Mouse (Mus musculus) C2C12 (cell line): ENCODE data around the gene Hectd3. TPM values are rescaled to one million over a fixed set of nuclear protein-coding genes. Genes with fewer than 3 reads are reported as not detected.

Experiments
- H3K27me3 ChIP-seq: one replicate; pipeline ENCODE4 v1.6.1; 2011; ENCODE audit not compliant: control insufficient read depth, insufficient read depth, insufficient read length
- H3K36me3 ChIP-seq: one replicate; pipeline ENCODE4 v1.6.1; 2011; ENCODE audit not compliant: control insufficient read depth, insufficient read depth
- H3K4me3 ChIP-seq: one replicate; pipeline ENCODE4 v1.5.1; 2011; ENCODE audit warnings: mild to moderate bottlenecking, control low read depth; ENCODE audit not compliant: poor library complexity, insufficient read depth, severe bottlenecking
- H3K79me2 ChIP-seq: one replicate; pipeline ENCODE4 v1.6.1; 2011; ENCODE audit not compliant: control insufficient read depth, insufficient read depth
- H3K79me3 ChIP-seq: one replicate; pipeline ENCODE4 v1.6.1; 2011; ENCODE audit warnings: low read depth, control low read depth
- H3ac ChIP-seq: one replicate; pipeline ENCODE3; 2011; ENCODE audit warnings: low read depth; ENCODE audit not compliant: control insufficient read depth, insufficient read length
- CEBPB ChIP-seq: IDR thresholded peaks from one replicate; pipeline ENCODE4 v1.6.1; 2011; ENCODE audit warnings: low read depth, mild to moderate bottlenecking, control low read depth, moderate library complexity
- CTCF ChIP-seq: IDR thresholded peaks from one replicate; pipeline ENCODE4 v1.5.1; 2011; ENCODE audit not compliant: control insufficient read depth, insufficient read depth, insufficient read length
- FOSL1 ChIP-seq: IDR thresholded peaks from one replicate; pipeline ENCODE4 v1.8.0; 2011; ENCODE audit warnings: mild to moderate bottlenecking, low read length; ENCODE audit not compliant: poor library complexity, insufficient read depth, severe bottlenecking
- MAX ChIP-seq: IDR thresholded peaks from one replicate; pipeline ENCODE4 v1.6.1; 2011; ENCODE audit warnings: mild to moderate bottlenecking, control low read depth
- MYOD1 ChIP-seq: IDR thresholded peaks from one replicate; pipeline ENCODE4 v1.6.1; 2011; ENCODE audit warnings: low read depth; ENCODE audit not compliant: control insufficient read depth, insufficient read length
- MYOG ChIP-seq: IDR thresholded peaks from one replicate; pipeline ENCODE4 v1.6.1; 2011; ENCODE audit not compliant: control insufficient read depth, insufficient read length; ENCODE audit errors: extremely low read depth
- USF1 ChIP-seq: IDR thresholded peaks from one replicate; pipeline ENCODE4 v1.6.1; 2011; ENCODE audit warnings: low read depth, mild to moderate bottlenecking, control low read depth, moderate library complexity
- polyA plus RNA-seq: library from polyadenylated mRNA; unstranded; fragments of >200 nt; fragmentation: generic; extraction: Trizol; gene quantifications from one replicate; pipeline ENCODE4 v1.2.1, GENCODE M21; 2012; ENCODE audit warnings: missing spikeins

The Hectd3 gene
- polyA plus RNA-seq, 1 experiment: 13.3 TPM

GRCm38 (mm10) chr4:117019206-117020134, 24.4 kb downstream of the Hectd3 start, which contains the start of gene Eif2b3:
TSS of gene Eif2b3 (plus strand) at chr4:117019402.
- Histone ChIP-seq H3ac (peak within 1 kb of the TSS; percentile 79), H3K27me3 (no peaks in the 10 kb centered on the region), H3K4me3 (peak within 1 kb of the TSS; percentile 65), H3K36me3 (peaks cover 21% of the 10 kb centered on the region), H3K79me3 (peaks cover 15% of the 10 kb centered on the region), H3K79me2 (peaks cover 38% of the 10 kb centered on the region)
- peak; percentile 82 for TF ChIP-seq MAX
- no peak for TF ChIP-seq MYOG
- peak; percentile 14 for TF ChIP-seq CEBPB

- peaks cover 55% of the 10 kb centered on the region for H3K79me2 ChIP-seq
- no peaks in the 10 kb centered on the region for H3K27me3 ChIP-seq
- no peak overlapping the region for H3K4me3 ChIP-seq
- H3ac ChIP-seq: no peak overlapping the region
- TF ChIP-seq MAX (no peak), MYOD1 (no peak), MYOG (no peak), CTCF (no peak), CEBPB (no peak), FOSL1 (no peak), USF1 (no peak)
- H3K79me3 ChIP-seq: peaks cover 15% of the 10 kb centered on the region
- H3K36me3 ChIP-seq: peaks cover 40% of the 10 kb centered on the region
These were observed 28.4 kb downstream of the Hectd3 start for GRCm38 (mm10) chr4:117023469-117023868.

- no peak overlapping the region for H3ac ChIP-seq
- H3K36me3 ChIP-seq: peaks cover 61% of the 10 kb centered on the region
- peaks cover 31% of the 10 kb centered on the region for H3K79me2 ChIP-seq
- no peaks in the 10 kb centered on the region for H3K27me3 ChIP-seq
- TF ChIP-seq MAX: no peak
- TF ChIP-seq USF1: no peak
- TF ChIP-seq FOSL1: no peak
- no peak for TF ChIP-seq CTCF
- H3K79me3 ChIP-seq: peaks cover 3% of the 10 kb centered on the region
- no peak overlapping the region for H3K4me3 ChIP-seq
These were observed 36.0 kb downstream of the Hectd3 start for GRCm38 (mm10) chr4:117031105-117031504.

DNA sequence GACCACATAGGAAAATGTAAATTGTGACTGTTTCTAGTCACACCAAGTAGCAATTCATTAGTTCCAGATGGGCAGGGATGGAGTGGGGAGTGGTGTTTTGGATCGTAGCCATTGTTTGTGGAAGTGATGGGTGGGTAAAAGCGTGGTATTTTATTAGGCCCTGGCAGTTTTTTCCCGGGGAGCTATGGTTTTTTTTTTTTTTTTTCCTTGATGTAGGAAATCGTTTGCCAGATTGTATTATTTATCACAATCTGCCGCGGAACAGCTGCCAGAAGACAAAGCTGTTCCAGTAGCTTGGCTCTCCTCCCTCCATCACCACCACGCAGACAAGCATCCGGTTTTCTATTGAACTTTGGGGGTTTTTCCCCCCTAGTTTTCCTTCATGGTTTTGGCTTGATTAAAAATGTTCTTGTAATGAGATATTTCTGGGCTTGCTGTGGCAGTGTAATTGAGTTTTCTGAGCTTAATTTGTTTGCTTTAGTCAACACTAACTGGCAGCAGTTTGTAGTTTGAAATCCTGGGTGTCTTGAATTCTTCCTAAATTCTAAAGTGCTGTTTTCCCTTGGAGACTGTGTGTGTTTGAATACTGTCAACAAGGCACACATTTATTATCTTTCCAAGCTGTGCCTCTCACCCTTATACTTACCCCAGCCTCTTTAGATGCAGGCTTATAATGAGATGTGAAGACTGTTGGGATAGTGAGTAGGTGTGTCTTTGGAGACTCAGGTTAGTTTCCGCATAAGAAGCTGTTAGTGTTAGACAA, 45.0 kb downstream of the Hectd3 start:
- Histone ChIP-seq H3K79me2 (peaks cover 39% of the 10 kb centered on the region), H3K79me3 (peaks cover 11% of the 10 kb centered on the region), H3K36me3 (peaks cover 31% of the 10 kb centered on the region), H3K4me3 (no peak overlapping the region), H3ac (no peak overlapping the region), H3K27me3 (no peaks in the 10 kb centered on the region)
- TF ChIP-seq MAX (no peak), FOSL1 (no peak), MYOG (no peak), MYOD1 (no peak), CEBPB (no peak), CTCF (no peak), USF1 (no peak)

- Histone ChIP-seq H3K27me3 (no peaks in the 10 kb centered on the region), H3K79me2 (peaks cover 34% of the 10 kb centered on the region), H3K79me3 (peaks cover 11% of the 10 kb centered on the region), H3ac (no peak overlapping the region), H3K4me3 (no peak overlapping the region), H3K36me3 (peaks cover 25% of the 10 kb centered on the region)
- no peak for TF ChIP-seq CTCF
These were observed 45.7 kb downstream of the Hectd3 start for GRCm38 (mm10) chr4:117040791-117041190.

GRCm38 (mm10) chr4:117041283-117041721, 46.2 kb downstream of the Hectd3 start:
- TF ChIP-seq CTCF (no peak), MAX (no peak), MYOD1 (no peak), USF1 (no peak), MYOG (no peak), FOSL1 (no peak), CEBPB (no peak)
- Histone ChIP-seq H3K79me3 (peaks cover 11% of the 10 kb centered on the region), H3K4me3 (no peak overlapping the region), H3K79me2 (peaks cover 29% of the 10 kb centered on the region), H3K36me3 (peaks cover 25% of the 10 kb centered on the region), H3K27me3 (no peaks in the 10 kb centered on the region), H3ac (no peak overlapping the region)
